8 mouse cellular contexts compared by ENCODE assay signal in genomic region chr4:134478031-134478430, GRCm38 (mm10). TPM values are rescaled to one million over a fixed set of nuclear protein-coding genes. Genes with fewer than 3 reads are reported as not detected.
DNase-seq lines count a peak whose midpoint lies in the region; ATAC-seq and TF ChIP-seq lines count a peak whose summit lies in the region.

No protein-coding gene starts in this region.

- no peaks in the 10 kb centered on the region for H3K9me3 ChIP-seq in forebrain, embryonic 10.5 days
- no peaks in the 10 kb centered on the region for H3K9me3 ChIP-seq in heart, embryonic 16.5 days (replicated peaks; ENCODE audit: control insufficient read depth, low read length)
- H3K9me3 ChIP-seq in liver, embryonic 14.5 days (ENCODE audit: control insufficient read depth, low read length): no peaks in the 10 kb centered on the region
- no peaks in the 10 kb centered on the region for H3K9me3 ChIP-seq in neural tube, embryonic 11.5 days (ENCODE audit: control insufficient read depth, low read length)
- H3K9me3 ChIP-seq in stomach, embryonic 15.5 days: no peaks in the 10 kb centered on the region

- H3K36me3 ChIP-seq in forebrain, embryonic 10.5 days (replicated peaks): peaks cover 44% of the 10 kb centered on the region
- peaks cover 19% of the 10 kb centered on the region for H3K36me3 ChIP-seq in heart, embryonic 16.5 days (ENCODE audit: control insufficient read depth, insufficient read depth)
- peaks cover 22% of the 10 kb centered on the region for H3K36me3 ChIP-seq in liver, embryonic 14.5 days (replicated peaks; ENCODE audit: control insufficient read depth, insufficient read depth, low read depth)
- peaks cover 22% of the 10 kb centered on the region for H3K36me3 ChIP-seq in neural tube, embryonic 11.5 days (ENCODE audit: control insufficient read depth, insufficient read depth, low read length)
- H3K36me3 ChIP-seq in stomach, embryonic 15.5 days: peaks cover 22% of the 10 kb centered on the region

- peak; percentile 100 for TF ChIP-seq CTCF in brain, embryonic 14.5 days (IDR thresholded peaks at IDR 0.05; ENCODE audit: borderline replicate concordance, extremely low read depth, insufficient read depth, insufficient read length)
- peak; percentile 100 for TF ChIP-seq CTCF in liver, embryonic 14.5 days (IDR thresholded peaks at IDR 0.05; ENCODE audit: low read depth)

- 7% methylated on average over 9 of the region's 9 CpGs for WGBS in forebrain, embryonic 10.5 days
- WGBS in heart, embryonic 16.5 days: 2% methylated on average over 9 of the region's 9 CpGs
- WGBS in liver, embryonic 14.5 days (ENCODE audit: insufficient replicate concordance): 5% methylated on average over 9 of the region's 9 CpGs
- WGBS in neural tube, embryonic 11.5 days: 9% methylated on average over 9 of the region's 9 CpGs
- 5% methylated on average over 9 of the region's 9 CpGs for WGBS in stomach, embryonic 15.5 days

- ATAC-seq in CD4-positive, CD25-positive, alpha-beta regulatory T cell, adult 4 months: peak; percentile 98
- ATAC-seq in heart, embryonic 16.5 days (replicated peaks; ENCODE audit: extremely low read depth, insufficient read depth, low FRiP score): peak; percentile 65
- peak; percentile 69 for ATAC-seq in liver, embryonic 14.5 days (ENCODE audit: insufficient read depth)
- peak; percentile 56 for ATAC-seq in neural tube, embryonic 11.5 days (ENCODE audit: insufficient read depth, low FRiP score, low TSS enrichment)
- ATAC-seq in stomach, embryonic 15.5 days (ENCODE audit: insufficient read depth, low FRiP score, low read depth): peak; percentile 21; the same call in 1 of the 2 replicates

- H3K9ac ChIP-seq in heart, embryonic 16.5 days (ENCODE audit: low read length): 0 out of 2 replicates have a peak overlapping the region, but pooled peaks have one; percentile 36
- no peak overlapping the region for H3K9ac ChIP-seq in liver, embryonic 14.5 days (replicated peaks)
- H3K9ac ChIP-seq in neural tube, embryonic 11.5 days (ENCODE audit: low read length): peak overlapping the region; percentile 2; the same call in 1 of the 2 replicates
- H3K9ac ChIP-seq in stomach, embryonic 15.5 days: no peak overlapping the region

- no peak overlapping the region for H3K4me3 ChIP-seq in forebrain, embryonic 10.5 days
- H3K4me3 ChIP-seq in heart, embryonic 16.5 days (ENCODE audit: low read length): no peak overlapping the region
- no peak overlapping the region for H3K4me3 ChIP-seq in liver, embryonic 14.5 days (ENCODE audit: insufficient read depth in 1 of 2, low read depth in 2 of 2, low read length in 2 of 2)
- H3K4me3 ChIP-seq in neural tube, embryonic 11.5 days (ENCODE audit: low read depth, low read length): no peak overlapping the region
- H3K4me3 ChIP-seq in stomach, embryonic 15.5 days (replicated peaks): no peak overlapping the region

- no peak overlapping the region for H3K27ac ChIP-seq in forebrain, embryonic 10.5 days
- H3K27ac ChIP-seq in heart, embryonic 16.5 days (ENCODE audit: low read length): no peak overlapping the region
- no peak overlapping the region for H3K27ac ChIP-seq in liver, embryonic 14.5 days
- H3K27ac ChIP-seq in neural tube, embryonic 11.5 days (ENCODE audit: low read depth, low read length): no peak overlapping the region
- H3K27ac ChIP-seq in stomach, embryonic 15.5 days: no peak overlapping the region

- no peak for TF ChIP-seq EP300 in liver, embryonic 14.5 days (IDR thresholded peaks at IDR 0.05; ENCODE audit: low read depth)

- no peak overlapping the region for H3K4me2 ChIP-seq in heart, embryonic 16.5 days (ENCODE audit: low read depth, low read length)
- H3K4me2 ChIP-seq in liver, embryonic 14.5 days (ENCODE audit: low read depth): no peak overlapping the region
- no peak overlapping the region for H3K4me2 ChIP-seq in neural tube, embryonic 11.5 days (ENCODE audit: low read depth)
- 0 out of 2 replicates have a peak overlapping the region, but pooled peaks have one; percentile 3 for H3K4me2 ChIP-seq in stomach, embryonic 15.5 days

- peak; percentile 93 for DNase-seq in brain, embryonic 14.5 days (ENCODE audit: low read depth)
- peak; percentile 88 for DNase-seq in forebrain, embryonic 10.5 days (ENCODE audit: extremely low spot score, low spot score)
- peak; percentile 91 to 92 for DNase-seq in kidney, postnatal 25 days
- DNase-seq in liver, embryonic 14.5 days (ENCODE audit: low read depth in 3 of 3, low spot score in 3 of 3): peak; percentile 55 to 70 (median 69)
- DNase-seq in neural tube, embryonic 11.5 days (ENCODE audit: low spot score): peak; percentile 90

- peaks cover 4% of the 10 kb centered on the region; the same call in 1 of the 2 replicates for H3K4me1 ChIP-seq in forebrain, embryonic 10.5 days
- no peaks in the 10 kb centered on the region for H3K4me1 ChIP-seq in heart, embryonic 16.5 days (ENCODE audit: control insufficient read depth, insufficient read depth, low read length)
- no peaks in the 10 kb centered on the region for H3K4me1 ChIP-seq in liver, embryonic 14.5 days (replicated peaks; ENCODE audit: control insufficient read depth in 2 of 2, insufficient read depth in 2 of 2, low read length in 1 of 2)
- H3K4me1 ChIP-seq in neural tube, embryonic 11.5 days (ENCODE audit: control insufficient read depth, insufficient read depth, low read length): peaks cover under 1% of the 10 kb centered on the region; the same call in 1 of the 2 replicates
- H3K4me1 ChIP-seq in stomach, embryonic 15.5 days: 0 out of 2 replicates have a peak, but pooled peaks cover 2% of the 10 kb centered on the region

- TF ChIP-seq POLR2A in brain, embryonic 14.5 days (IDR thresholded peaks at IDR 0.05; ENCODE audit: borderline replicate concordance, extremely low read depth, insufficient read depth, insufficient read length, poor library complexity, severe bottlenecking): no peak

- H3K27me3 ChIP-seq in forebrain, embryonic 10.5 days (ENCODE audit: poor library complexity, severe bottlenecking): no peaks in the 10 kb centered on the region
- no peaks in the 10 kb centered on the region for H3K27me3 ChIP-seq in heart, embryonic 16.5 days (ENCODE audit: control insufficient read depth, insufficient read depth, low read length)
- no peaks in the 10 kb centered on the region; the same call in 1 of the 2 replicates for H3K27me3 ChIP-seq in liver, embryonic 14.5 days (ENCODE audit: control insufficient read depth, insufficient read depth, low read length)
- H3K27me3 ChIP-seq in neural tube, embryonic 11.5 days (ENCODE audit: control insufficient read depth, insufficient read depth, low read length): no peaks in the 10 kb centered on the region
- no peaks in the 10 kb centered on the region for H3K27me3 ChIP-seq in stomach, embryonic 15.5 days (replicated peaks)

RNA-seq across cellular contexts. Expression of gene Stmn1, which starts 9.9 kb away (rescaled TPM):
- 100 to 1,000 TPM in 1 of 2 experiments, 10 to 100 TPM in 1; 80.7 to 125 TPM for polyA plus RNA-seq in CD4-positive, CD25-positive, alpha-beta regulatory T cell, adult 4 months (2017; shearing (Covaris generic))
- 1,070 and 2,202 TPM in 2 replicates for polyA plus RNA-seq in brain, embryonic 14.5 days (2012; rRNA removed)
- polyA plus RNA-seq in forebrain, embryonic 10.5 days (2016; fragmentation: Nextera tagmentation; extraction: Ambion mirVana): 2,040 and 2,174 TPM in 2 replicates
- 936 and 979 TPM in 2 replicates for polyA plus RNA-seq in heart, embryonic 16.5 days (2015; fragmentation: Nextera tagmentation; extraction: Ambion mirVana)
- polyA plus RNA-seq in liver, embryonic 14.5 days (2012; rRNA removed): 46.2 and 104 TPM in 2 replicates
- 404 and 464 TPM in 2 replicates for polyA plus RNA-seq in liver, embryonic 14.5 days (2014; fragmentation: Nextera tagmentation; extraction: Ambion mirVana)
- 3,693 and 3,815 TPM in 2 replicates for polyA plus RNA-seq in neural tube, embryonic 11.5 days (2014; fragmentation: Nextera tagmentation; extraction: Ambion mirVana)
- polyA plus RNA-seq in stomach, embryonic 15.5 days (2015; fragmentation: Nextera tagmentation; extraction: Ambion mirVana): 1,192 and 1,334 TPM in 2 replicates

RNA-seq across cellular contexts. Expression of gene Paqr7, which starts 18.5 kb away (rescaled TPM):
- polyA plus RNA-seq in CD4-positive, CD25-positive, alpha-beta regulatory T cell, adult 4 months (2017; shearing (Covaris generic)): 10 to 100 TPM; 21.3 to 56.0 TPM
- 19.6 and 21.3 TPM in 2 replicates for polyA plus RNA-seq in brain, embryonic 14.5 days (2012; rRNA removed)
- 2.7 and 3.1 TPM in 2 replicates for polyA plus RNA-seq in forebrain, embryonic 10.5 days (2016; fragmentation: Nextera tagmentation; extraction: Ambion mirVana)
- polyA plus RNA-seq in heart, embryonic 16.5 days (2015; fragmentation: Nextera tagmentation; extraction: Ambion mirVana): 12.4 and 13.2 TPM in 2 replicates
- 4.1 and 5.7 TPM in 2 replicates for polyA plus RNA-seq in liver, embryonic 14.5 days (2012; rRNA removed)
- polyA plus RNA-seq in liver, embryonic 14.5 days (2014; fragmentation: Nextera tagmentation; extraction: Ambion mirVana): 1.9 and 2.3 TPM in 2 replicates
- polyA plus RNA-seq in neural tube, embryonic 11.5 days (2014; fragmentation: Nextera tagmentation; extraction: Ambion mirVana): 2.0 and 2.2 TPM in 2 replicates
- polyA plus RNA-seq in stomach, embryonic 15.5 days (2015; fragmentation: Nextera tagmentation; extraction: Ambion mirVana): 6.4 and 6.7 TPM in 2 replicates

RNA-seq across cellular contexts. Expression of gene Aunip, which starts 32.8 kb away (rescaled TPM):
- polyA plus RNA-seq in CD4-positive, CD25-positive, alpha-beta regulatory T cell, adult 4 months (2017; shearing (Covaris generic)): 1 to 10 TPM in 1 of 2 experiments, under 1 TPM in 1; 0.26 to 1.2 TPM
- 2.8 and 3.9 TPM in 2 replicates for polyA plus RNA-seq in brain, embryonic 14.5 days (2012; rRNA removed)
- 30.3 and 32.8 TPM in 2 replicates for polyA plus RNA-seq in forebrain, embryonic 10.5 days (2016; fragmentation: Nextera tagmentation; extraction: Ambion mirVana)
- polyA plus RNA-seq in heart, embryonic 16.5 days (2015; fragmentation: Nextera tagmentation; extraction: Ambion mirVana): 8.1 and 10.0 TPM in 2 replicates
- polyA plus RNA-seq in liver, embryonic 14.5 days (2012; rRNA removed): 13.5 and 21.0 TPM in 2 replicates
- 7.6 and 10.2 TPM in 2 replicates for polyA plus RNA-seq in liver, embryonic 14.5 days (2014; fragmentation: Nextera tagmentation; extraction: Ambion mirVana)
- polyA plus RNA-seq in neural tube, embryonic 11.5 days (2014; fragmentation: Nextera tagmentation; extraction: Ambion mirVana): 6.5 and 8.1 TPM in 2 replicates
- 12.7 and 14.0 TPM in 2 replicates for polyA plus RNA-seq in stomach, embryonic 15.5 days (2015; fragmentation: Nextera tagmentation; extraction: Ambion mirVana)

RNA-seq across cellular contexts. Expression of gene Mtfr1l, which starts 57.2 kb away (rescaled TPM):
- 100 to 1,000 TPM in 1 of 2 experiments, 10 to 100 TPM in 1; 83.6 to 119 TPM for polyA plus RNA-seq in CD4-positive, CD25-positive, alpha-beta regulatory T cell, adult 4 months (2017; shearing (Covaris generic))
- polyA plus RNA-seq in brain, embryonic 14.5 days (2012; rRNA removed): 152 and 168 TPM in 2 replicates
- polyA plus RNA-seq in forebrain, embryonic 10.5 days (2016; fragmentation: Nextera tagmentation; extraction: Ambion mirVana): 113 and 115 TPM in 2 replicates
- polyA plus RNA-seq in heart, embryonic 16.5 days (2015; fragmentation: Nextera tagmentation; extraction: Ambion mirVana): 165 and 167 TPM in 2 replicates
- 27.0 and 28.4 TPM in 2 replicates for polyA plus RNA-seq in liver, embryonic 14.5 days (2012; rRNA removed)
- polyA plus RNA-seq in liver, embryonic 14.5 days (2014; fragmentation: Nextera tagmentation; extraction: Ambion mirVana): 41.6 and 48.5 TPM in 2 replicates
- 130 and 133 TPM in 2 replicates for polyA plus RNA-seq in neural tube, embryonic 11.5 days (2014; fragmentation: Nextera tagmentation; extraction: Ambion mirVana)
- polyA plus RNA-seq in stomach, embryonic 15.5 days (2015; fragmentation: Nextera tagmentation; extraction: Ambion mirVana): 92.1 and 101 TPM in 2 replicates

Comparison
In these comparisons a context has a peak if more than half of its experiments do, and no peak if none do; other contexts are left out.
1. ATAC-seq: peak in every context shown above with its lines; median percentile 98 in CD4-positive, CD25-positive, alpha-beta regulatory T cell, adult 4 months; 69 in liver, embryonic 14.5 days; 65 in heart, embryonic 16.5 days; 56 in neural tube, embryonic 11.5 days; 21 in stomach, embryonic 15.5 days.
2. H3K9ac ChIP-seq: peak in heart, embryonic 16.5 days (single experiment) and neural tube, embryonic 11.5 days (single experiment); none in liver, embryonic 14.5 days (single experiment) and stomach, embryonic 15.5 days (single experiment).
3. Peak in every context shown above with its lines, with median percentiles within 50 percentile points of each other: DNase-seq.